Mouse (Mus musculus) embryonic facial prominence, embryonic 11.5 days (tissue): ENCODE data around the gene Rnf40. TPM values are rescaled to one million over a fixed set of nuclear protein-coding genes. Genes with fewer than 3 reads are reported as not detected.
A peak's percentile ranks its signal among the peaks of the same experiment; 100 is the strongest.

Experiments
- ATAC-seq: fragments of 200-750 bp; cut with Nextera tagmentation; replicated peaks from 2 replicates; pipeline ENCODE4 v1.8.0; 2017; ENCODE audit warnings: low read depth; ENCODE audit not compliant: insufficient number of reproducible peaks, low FRiP score, low TSS enrichment
- DNase-seq: peaks from one replicate; pipeline ENCODE4 v3.0.0-alpha.2; 2015; ENCODE audit warnings: low spot score
- H3K27ac ChIP-seq: fragments of 300-500 bp; sonication (generic); replicated peaks from 2 replicates; pipeline ENCODE4 v1.5.1; 2014; ENCODE audit warnings: mild to moderate bottlenecking, low read depth, low read length, control low read depth
- H3K27me3 ChIP-seq: fragments of 300-500 bp; sonication (generic); 2 replicates; pipeline ENCODE4 v1.6.1; 2014; ENCODE audit warnings: mild to moderate bottlenecking, low read length, moderate library complexity, mixed read lengths; ENCODE audit not compliant: control insufficient read depth, insufficient read depth
- H3K36me3 ChIP-seq: fragments of 300-500 bp; sonication (generic); replicated peaks from 2 replicates; pipeline ENCODE4 v1.6.1; 2014; ENCODE audit warnings: low read depth, mild to moderate bottlenecking, low read length, moderate library complexity, mixed read lengths; ENCODE audit not compliant: control insufficient read depth, insufficient read depth
- H3K4me1 ChIP-seq: fragments of 300-500 bp; sonication (generic); 2 replicates; pipeline ENCODE4 v1.6.1; 2014; ENCODE audit warnings: low read length, mixed read lengths; ENCODE audit not compliant: control insufficient read depth, insufficient read depth
- H3K4me2 ChIP-seq: fragments of 300-500 bp; sonication (generic); 2 replicates; pipeline ENCODE4 v1.6.1; 2014; ENCODE audit warnings: low read depth, mild to moderate bottlenecking, control low read depth, low read length, moderate library complexity
- H3K4me3 ChIP-seq: fragments of 300-500 bp; sonication (generic); 2 replicates; pipeline ENCODE4 v1.5.1; 2014; ENCODE audit warnings: low read depth, low read length, control low read depth
- H3K9ac ChIP-seq: fragments of 300-500 bp; sonication (generic); replicated peaks from 2 replicates; pipeline ENCODE4 v1.6.1; 2014; ENCODE audit warnings: mild to moderate bottlenecking, control low read depth, low read length
- H3K9me3 ChIP-seq: fragments of 300-500 bp; sonication (generic); replicated peaks from 2 replicates; pipeline ENCODE4 v1.6.1; 2016; ENCODE audit warnings: mild to moderate bottlenecking, low read length, inconsistent platforms, mixed read lengths; ENCODE audit not compliant: control insufficient read depth
- WGBS: fragments of 180-500 bp; shearing (Covaris S2); extraction: QIAGEN DNeasy Blood & Tissue Kit; methylation state at CpG from one replicate; pipeline ENCODE4 v1.1.7; 2014; 5-methylcytosine and 5-hydroxymethylcytosine counted together
- polyA plus RNA-seq: library from polyadenylated mRNA; unstranded; fragments of >200 nt; fragmentation: Nextera tagmentation; extraction: Ambion mirVana; gene quantifications from 2 replicates; pipeline ENCODE4 v1.2.1, GENCODE M21; 2014

Rnf40 gene
- polyA plus RNA-seq, 1 experiment from 2014 or later: 31.8 TPM

- DNase-seq (no peak), ATAC-seq (no peak)
- WGBS: 87% methylated on average over 9 of the region's 9 CpGs
- H3K36me3 ChIP-seq: peaks cover 13% of the 10 kb centered on the region
- H3K9me3 ChIP-seq: no peaks in the 10 kb centered on the region
- no peak overlapping the region for H3K9ac ChIP-seq
- peak overlapping the region; percentile 86 for H3K4me3 ChIP-seq
- no peaks in the 10 kb centered on the region for H3K4me1 ChIP-seq
- peak overlapping the region; percentile 83; the same call in 1 of the 2 replicates for H3K4me2 ChIP-seq
- H3K27me3 ChIP-seq: no peaks in the 10 kb centered on the region
- H3K27ac ChIP-seq: no peak overlapping the region
Measured at GRCm38 (mm10) chr7:127589637-127590036, 1.1 kb downstream of the Rnf40 start.

GRCm38 (mm10) chr7:127591108-127591507, 2.5 kb downstream of the Rnf40 start:
- 93% methylated on average over 10 of the region's 10 CpGs for WGBS
- H3K9ac ChIP-seq: no peak overlapping the region
- no peak for ATAC-seq

GRCm38 (mm10) chr7:127592575-127592974, 4.0 kb downstream of the Rnf40 start:
- WGBS: 93% methylated on average over 14 of the region's 14 CpGs
- no peak overlapping the region for H3K9ac ChIP-seq
- no peak for DNase-seq
- no peaks in the 10 kb centered on the region for H3K9me3 ChIP-seq
- ATAC-seq: no peak
- H3K27me3 ChIP-seq: no peaks in the 10 kb centered on the region
- no peak overlapping the region for H3K27ac ChIP-seq
- H3K4me1 ChIP-seq: no peaks in the 10 kb centered on the region
- no peak overlapping the region for H3K4me3 ChIP-seq
- H3K4me2 ChIP-seq: no peak overlapping the region
- peaks cover 28% of the 10 kb centered on the region for H3K36me3 ChIP-seq

More at GRCm38 (mm10) chr7:127591108-127591507, 2.5 kb downstream of the Rnf40 start:
- Histone ChIP-seq H3K27ac (no peak overlapping the region), H3K4me2 (no peak overlapping the region), H3K27me3 (no peaks in the 10 kb centered on the region), H3K36me3 (peaks cover 23% of the 10 kb centered on the region), H3K4me3 (no peak overlapping the region), H3K9me3 (no peaks in the 10 kb centered on the region), H3K4me1 (no peaks in the 10 kb centered on the region)
- no peak for DNase-seq

GRCm38 (mm10) chr7:127596747-127597146, 8.2 kb downstream of the Rnf40 start:
- Histone ChIP-seq H3K9me3 (no peaks in the 10 kb centered on the region), H3K36me3 (peaks cover 32% of the 10 kb centered on the region), H3K9ac (no peak overlapping the region), H3K27ac (no peak overlapping the region), H3K4me1 (no peaks in the 10 kb centered on the region), H3K4me3 (no peak overlapping the region), H3K27me3 (no peaks in the 10 kb centered on the region), H3K4me2 (no peak overlapping the region)
- ATAC-seq (no peak), DNase-seq (no peak)
- 96% methylated on average over 17 of the region's 17 CpGs for WGBS

- DNase-seq (no peak), ATAC-seq (no peak)
- Histone ChIP-seq H3K27me3 (no peaks in the 10 kb centered on the region), H3K4me2 (no peak overlapping the region), H3K36me3 (peaks cover 20% of the 10 kb centered on the region), H3K4me1 (no peaks in the 10 kb centered on the region), H3K9me3 (no peaks in the 10 kb centered on the region), H3K4me3 (no peak overlapping the region), H3K9ac (no peak overlapping the region), H3K27ac (no peak overlapping the region)
- WGBS: 94% methylated on average over 7 of the region's 7 CpGs
Measured at GRCm38 (mm10) chr7:127600612-127601011, 12.0 kb downstream of the Rnf40 start.

GRCm38 (mm10) chr7:127601735-127602134, 13.2 kb downstream of the Rnf40 start:
- peaks cover 12% of the 10 kb centered on the region for H3K36me3 ChIP-seq
- H3K27me3 ChIP-seq: no peaks in the 10 kb centered on the region
- H3K4me2 ChIP-seq: no peak overlapping the region
- WGBS: 86% methylated on average over 4 of the region's 4 CpGs
- no peak overlapping the region for H3K27ac ChIP-seq
- no peak overlapping the region for H3K9ac ChIP-seq
- H3K4me1 ChIP-seq: no peaks in the 10 kb centered on the region
- H3K9me3 ChIP-seq: no peaks in the 10 kb centered on the region
- H3K4me3 ChIP-seq: no peak overlapping the region
- no peak for DNase-seq
- no peak for ATAC-seq

GRCm38 (mm10) chr7:127602903-127603302, 14.3 kb downstream of the Rnf40 start:
- Histone ChIP-seq H3K9ac (no peak overlapping the region), H3K4me2 (no peak overlapping the region), H3K27me3 (no peaks in the 10 kb centered on the region), H3K9me3 (no peaks in the 10 kb centered on the region), H3K4me3 (no peak overlapping the region), H3K4me1 (no peaks in the 10 kb centered on the region), H3K36me3 (peaks cover 12% of the 10 kb centered on the region), H3K27ac (no peak overlapping the region)
- WGBS: 87% methylated on average over 2 of the region's 2 CpGs
- no peak for ATAC-seq
- DNase-seq: no peak

- 95% methylated on average over 10 of the region's 10 CpGs for WGBS
- H3K4me1 ChIP-seq: no peaks in the 10 kb centered on the region
- no peak overlapping the region for H3K27ac ChIP-seq
- no peaks in the 10 kb centered on the region for H3K9me3 ChIP-seq
- no peak overlapping the region for H3K4me3 ChIP-seq
- ATAC-seq: no peak
- H3K4me2 ChIP-seq: no peak overlapping the region
- H3K27me3 ChIP-seq: no peaks in the 10 kb centered on the region
- no peak for DNase-seq
- H3K36me3 ChIP-seq: peaks cover 12% of the 10 kb centered on the region
- H3K9ac ChIP-seq: no peak overlapping the region
Measured at GRCm38 (mm10) chr7:127604256-127604655, 15.7 kb downstream of the Rnf40 start.
